Mouse (Mus musculus) megakaryocyte progenitor cell, adult 5-6 weeks (primary cell): ENCODE data around the gene Rassf7. TPM values are rescaled to one million over a fixed set of nuclear protein-coding genes. Genes with fewer than 3 reads are reported as not detected.

ENCODE experiments used
- ATAC-seq: replicated peaks from 2 replicates; pipeline ENCODE4 v1.8.0; 2016; ENCODE audit warnings: mild to moderate bottlenecking, moderate TSS enrichment, inconsistent platforms; ENCODE audit not compliant: poor library complexity
- total RNA-seq, 2 experiments: library from RNA; stranded (forward) in 1 of 2; stranded (reverse) in 1 of 2; fragments of 157-497, 149-512 nt in 1 of 2; fragments of 200-1000 nt in 1 of 2; gene quantifications; 2 replicates each; pipeline versions ENCODE4 v1.2.3 to v1.2.4; 2015 to 2017

Rassf7 gene
- total RNA-seq (2015) (3.2 and 4.3 TPM in 2 replicates), total RNA-seq (2017) (2.2 and 6.6 TPM in 2 replicates)

- ATAC-seq: peak; percentile 94
Observed at GRCm38 (mm10) chr7:141215101-141215879, at the start of gene Rassf7. TSS of gene Rassf7 (plus strand) at chr7:141215860.

- ATAC-seq: peak; percentile 1; the same call in 1 of the 2 replicates
Observed at GRCm38 (mm10) chr7:141167901-141168517, 47.7 kb upstream of the Rassf7 start.

- peak; percentile 56 for ATAC-seq
Observed at GRCm38 (mm10) chr7:141168518-141168953, 47.1 kb upstream of the Rassf7 start.

- no peak for ATAC-seq
Observed at GRCm38 (mm10) chr7:141169300-141169699, 46.4 kb upstream of the Rassf7 start.

- peak; percentile 22 for ATAC-seq
Observed at GRCm38 (mm10) chr7:141169866-141170265, 45.8 kb upstream of the Rassf7 start.

- peak; percentile 72 for ATAC-seq
Observed at GRCm38 (mm10) chr7:141172116-141173006, 43.3 kb upstream of the Rassf7 start, which contains the start of gene Rnh1. TSS of gene Rnh1 (minus strand) at chr7:141172857.

GRCm38 (mm10) chr7:141173323-141173850 lies 42.3 kb upstream of the Rassf7 start:
- no peak for ATAC-seq

- no peak for ATAC-seq
Observed at GRCm38 (mm10) chr7:141175068-141175467, 40.6 kb upstream of the Rassf7 start.

- ATAC-seq: peak; percentile 72
Observed at GRCm38 (mm10) chr7:141176173-141176572, 39.5 kb upstream of the Rassf7 start.

GRCm38 (mm10) chr7:141188194-141188593 lies 27.5 kb upstream of the Rassf7 start:
- no peak for ATAC-seq

GRCm38 (mm10) chr7:141188733-141189132 lies 26.9 kb upstream of the Rassf7 start:
- ATAC-seq: no peak

- ATAC-seq: no peak
Observed at GRCm38 (mm10) chr7:141190220-141190619, 25.4 kb upstream of the Rassf7 start.

- no peak for ATAC-seq
Observed at GRCm38 (mm10) chr7:141191036-141191435, 24.6 kb upstream of the Rassf7 start.

- no peak for ATAC-seq
Observed at GRCm38 (mm10) chr7:141191796-141192685, 23.6 kb upstream of the Rassf7 start.

GRCm38 (mm10) chr7:141192776-141193347 lies 22.8 kb upstream of the Rassf7 start:
- ATAC-seq: 0 out of 2 replicates have a peak, but pooled peaks have one; percentile 9

GRCm38 (mm10) chr7:141193348-141193856 lies 22.3 kb upstream of the Rassf7 start:
- peak; percentile 0; the same call in 1 of the 2 replicates for ATAC-seq

GRCm38 (mm10) chr7:141193948-141194347 lies 21.7 kb upstream of the Rassf7 start, which contains the start of the genes Hras and Lrrc56:
TSS of gene Hras (minus strand) at chr7:141194005.
TSS of gene Lrrc56 (plus strand) at chr7:141194157.
- ATAC-seq: peak; percentile 90

- no peak for ATAC-seq
Observed at GRCm38 (mm10) chr7:141194409-141194808, 21.3 kb upstream of the Rassf7 start.

- ATAC-seq: peak; percentile 69
Observed at GRCm38 (mm10) chr7:141194830-141195229, 20.8 kb upstream of the Rassf7 start.
